Mouse (Mus musculus): ENCODE results near the gene Cntn5. TPM values are rescaled to one million over a fixed set of nuclear protein-coding genes. Genes with fewer than 3 reads are reported as not detected.

Gene Cntn5
- total and polyA plus RNA-seq, 2 experiments from 2014 or later = 17.6 TPM

GRCm38 (mm10) chr9:10464758-10465157 is 439.8 kb downstream of the Cntn5 start:
- no peak overlapping the region for H3K27ac ChIP-seq
- H3K36me3 ChIP-seq (ENCODE audit: insufficient read depth, low read length) = no peaks in the 10 kb centered on the region
- H3K4me3 ChIP-seq (ENCODE audit: low read length) = no peak overlapping the region
- H3K9me3 ChIP-seq (ENCODE audit: low read length) = no peaks in the 10 kb centered on the region
- ATAC-seq (no peak), DNase-seq (ENCODE audit: low spot score) (no peak)
- H3K4me2 ChIP-seq (ENCODE audit: low read depth, low read length) = no peak overlapping the region
- H3K27me3 ChIP-seq (ENCODE audit: insufficient read depth, low read length) = no peaks in the 10 kb centered on the region
- peak; percentile 9; the same call in 1 of the 2 replicates for TF ChIP-seq CTCF (IDR thresholded peaks at IDR 0.05; ENCODE audit: low read depth)
- H3K4me1 ChIP-seq (ENCODE audit: insufficient read depth, low read length) = no peaks in the 10 kb centered on the region
- H3K9ac ChIP-seq (replicated peaks; ENCODE audit: low read length) = no peak overlapping the region

GRCm38 (mm10) chr9:10457900-10458299 is 446.7 kb downstream of the Cntn5 start:
- Histone ChIP-seq H3K4me3 (ENCODE audit: low read length) (no peak overlapping the region), H3K9ac (replicated peaks; ENCODE audit: low read length) (no peak overlapping the region), H3K4me2 (ENCODE audit: low read depth, low read length) (no peak overlapping the region), H3K27me3 (ENCODE audit: insufficient read depth, low read length) (no peaks in the 10 kb centered on the region), H3K9me3 (ENCODE audit: low read length) (no peaks in the 10 kb centered on the region), H3K27ac (no peak overlapping the region), H3K4me1 (ENCODE audit: insufficient read depth, low read length) (no peaks in the 10 kb centered on the region), H3K36me3 (ENCODE audit: insufficient read depth, low read length) (no peaks in the 10 kb centered on the region)
- DNase-seq (ENCODE audit: low spot score) (no peak), ATAC-seq (no peak)
- WGBS = 28% methylated on average over 3 of the region's 3 CpGs
- TF ChIP-seq CTCF (IDR thresholded peaks at IDR 0.05; ENCODE audit: low read depth) = no peak

GRCm38 (mm10) chr9:10448987-10449563 is 455.5 kb downstream of the Cntn5 start:
- H3K27me3 ChIP-seq (ENCODE audit: insufficient read depth, low read length) = no peaks in the 10 kb centered on the region
- H3K36me3 ChIP-seq (ENCODE audit: insufficient read depth, low read length) = no peaks in the 10 kb centered on the region
- H3K4me3 ChIP-seq (ENCODE audit: low read length) = no peak overlapping the region
- no peaks in the 10 kb centered on the region for H3K9me3 ChIP-seq (ENCODE audit: low read length)
- ATAC-seq = no peak
- H3K4me1 ChIP-seq (ENCODE audit: insufficient read depth, low read length) = no peaks in the 10 kb centered on the region; the same call in 1 of the 2 replicates
- H3K4me2 ChIP-seq (ENCODE audit: low read depth, low read length) = no peak overlapping the region
- no peak for DNase-seq (ENCODE audit: low spot score)
- 20% methylated on average over 3 of the region's 3 CpGs for WGBS
- no peak overlapping the region for H3K9ac ChIP-seq (replicated peaks; ENCODE audit: low read length)
- no peak for TF ChIP-seq CTCF (IDR thresholded peaks at IDR 0.05; ENCODE audit: low read depth)
- no peak overlapping the region for H3K27ac ChIP-seq

DNA sequence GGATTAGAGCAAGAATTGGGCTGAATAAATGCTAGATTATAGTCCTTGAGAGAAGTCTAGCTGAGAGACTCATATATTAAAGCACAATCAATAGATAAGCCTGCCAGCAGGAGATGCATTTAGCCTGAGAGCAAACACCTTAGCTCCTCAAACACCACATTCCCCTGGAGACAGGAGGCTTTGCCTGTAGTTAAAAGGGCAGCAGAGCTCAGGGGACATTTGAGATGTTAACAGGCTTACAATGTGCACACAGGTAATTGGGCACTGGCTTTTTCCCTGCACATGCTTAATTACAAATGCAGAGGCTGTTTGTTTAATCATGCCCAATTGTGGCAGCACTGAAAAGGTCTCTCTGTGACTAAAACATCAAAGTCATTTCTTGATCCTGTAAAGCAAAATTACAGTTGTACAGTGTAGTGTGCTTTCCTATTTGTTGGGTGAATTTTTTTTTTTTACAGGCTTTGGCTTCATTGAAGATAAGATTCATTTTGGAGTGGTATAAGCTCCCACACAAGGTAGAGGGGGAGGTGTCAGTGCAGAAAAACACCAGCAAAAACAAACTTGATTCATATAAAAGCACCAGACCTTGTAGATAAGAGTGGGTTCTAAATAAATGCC is 457.2 kb downstream of the Cntn5 start:
- no peak for DNase-seq (ENCODE audit: low spot score)
- no peak for TF ChIP-seq CTCF (IDR thresholded peaks at IDR 0.05; ENCODE audit: low read depth)
- no peak overlapping the region for H3K9ac ChIP-seq (replicated peaks; ENCODE audit: low read length)
- no peaks in the 10 kb centered on the region for H3K27me3 ChIP-seq (ENCODE audit: insufficient read depth, low read length)
- no peaks in the 10 kb centered on the region for H3K36me3 ChIP-seq (ENCODE audit: insufficient read depth, low read length)
- no peaks in the 10 kb centered on the region for H3K9me3 ChIP-seq (ENCODE audit: low read length)
- no peak overlapping the region for H3K4me3 ChIP-seq (ENCODE audit: low read length)
- H3K27ac ChIP-seq = no peak overlapping the region
- no peaks in the 10 kb centered on the region; the same call in 1 of the 2 replicates for H3K4me1 ChIP-seq (ENCODE audit: insufficient read depth, low read length)
- no peak overlapping the region for H3K4me2 ChIP-seq (ENCODE audit: low read depth, low read length)
- ATAC-seq = no peak

DNA sequence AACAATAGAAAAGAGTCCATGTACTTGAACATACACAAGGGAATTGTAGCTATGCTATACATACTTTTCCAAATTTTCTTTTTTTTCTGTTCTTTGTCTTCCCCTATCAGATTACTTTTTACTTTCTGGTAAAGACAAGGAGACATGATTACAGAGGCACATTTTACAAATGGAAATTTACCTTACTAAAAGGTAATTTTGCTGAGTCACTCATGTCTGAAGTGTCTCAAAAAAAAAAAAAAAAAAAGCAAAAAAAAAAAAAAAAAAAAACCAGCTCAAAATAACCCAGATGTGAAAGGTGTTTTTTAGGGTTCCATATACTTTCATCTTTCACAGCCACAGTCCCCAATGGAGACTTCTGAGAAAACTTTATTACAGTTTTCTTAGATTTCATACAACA is 492.5 kb downstream of the Cntn5 start:
- no peak for TF ChIP-seq CTCF (IDR thresholded peaks at IDR 0.05; ENCODE audit: low read depth)
- Histone ChIP-seq H3K9me3 (ENCODE audit: low read length) (no peaks in the 10 kb centered on the region), H3K4me1 (ENCODE audit: insufficient read depth, low read length) (no peaks in the 10 kb centered on the region), H3K9ac (replicated peaks; ENCODE audit: low read length) (no peak overlapping the region), H3K27ac (no peak overlapping the region), H3K36me3 (ENCODE audit: insufficient read depth, low read length) (no peaks in the 10 kb centered on the region), H3K4me3 (ENCODE audit: low read length) (no peak overlapping the region), H3K4me2 (ENCODE audit: low read depth, low read length) (no peak overlapping the region), H3K27me3 (ENCODE audit: insufficient read depth, low read length) (no peaks in the 10 kb centered on the region)
- ATAC-seq = no peak
- DNase-seq (ENCODE audit: low spot score) = no peak

GRCm38 (mm10) chr9:10400099-10400498 is 504.5 kb downstream of the Cntn5 start:
- H3K4me3 ChIP-seq (ENCODE audit: low read length) = no peak overlapping the region
- no peak for ATAC-seq
- no peaks in the 10 kb centered on the region for H3K27me3 ChIP-seq (ENCODE audit: insufficient read depth, low read length)
- no peak overlapping the region for H3K9ac ChIP-seq (replicated peaks; ENCODE audit: low read length)
- 71% methylated on average over 7 of the region's 7 CpGs for WGBS
- TF ChIP-seq CTCF (IDR thresholded peaks at IDR 0.05; ENCODE audit: low read depth) = no peak
- H3K9me3 ChIP-seq (ENCODE audit: low read length) = no peaks in the 10 kb centered on the region
- H3K27ac ChIP-seq = no peak overlapping the region
- no peaks in the 10 kb centered on the region for H3K36me3 ChIP-seq (ENCODE audit: insufficient read depth, low read length)
- no peak for DNase-seq (ENCODE audit: low spot score)
- H3K4me1 ChIP-seq (ENCODE audit: insufficient read depth, low read length) = no peaks in the 10 kb centered on the region
- H3K4me2 ChIP-seq (ENCODE audit: low read depth, low read length) = no peak overlapping the region

GRCm38 (mm10) chr9:10389863-10390262 is 514.7 kb downstream of the Cntn5 start:
- Histone ChIP-seq H3K9ac (replicated peaks; ENCODE audit: low read length) (no peak overlapping the region), H3K4me2 (ENCODE audit: low read depth, low read length) (no peak overlapping the region), H3K27ac (no peak overlapping the region), H3K36me3 (ENCODE audit: insufficient read depth, low read length) (no peaks in the 10 kb centered on the region), H3K4me3 (ENCODE audit: low read length) (no peak overlapping the region), H3K27me3 (ENCODE audit: insufficient read depth, low read length) (no peaks in the 10 kb centered on the region), H3K4me1 (ENCODE audit: insufficient read depth, low read length) (no peaks in the 10 kb centered on the region), H3K9me3 (ENCODE audit: low read length) (no peaks in the 10 kb centered on the region)
- WGBS = 87% methylated on average over 2 of the region's 2 CpGs
- ATAC-seq (no peak), DNase-seq (ENCODE audit: low spot score) (no peak)
- no peak for TF ChIP-seq CTCF (IDR thresholded peaks at IDR 0.05; ENCODE audit: low read depth)
